Mouse (Mus musculus): ENCODE results near the gene Ggn. TPM values are rescaled to one million over a fixed set of nuclear protein-coding genes. Genes with fewer than 3 reads are reported as not detected.
"Not testable (repeated sequence)": the region's sequence is repeated elsewhere in the genome, so short reads cannot be mapped to it uniquely, and the experiment has no call there.

Ggn gene
- total RNA-seq, 2 experiments from 2014 or later, result 1.0 to 1.3 TPM

- intact Hi-C loops (cut with DNase I); DNase-seq: not testable (repeated sequence)
These were observed 24.2 kb downstream of the Ggn start for GRCm38 (mm10) chr7:29194230-29194629.

- DNase-seq, result no peak
- intact Hi-C loops (cut with DNase I), result no loop called here
These were observed 32.6 kb downstream of the Ggn start for GRCm38 (mm10) chr7:29202577-29202976.

DNA sequence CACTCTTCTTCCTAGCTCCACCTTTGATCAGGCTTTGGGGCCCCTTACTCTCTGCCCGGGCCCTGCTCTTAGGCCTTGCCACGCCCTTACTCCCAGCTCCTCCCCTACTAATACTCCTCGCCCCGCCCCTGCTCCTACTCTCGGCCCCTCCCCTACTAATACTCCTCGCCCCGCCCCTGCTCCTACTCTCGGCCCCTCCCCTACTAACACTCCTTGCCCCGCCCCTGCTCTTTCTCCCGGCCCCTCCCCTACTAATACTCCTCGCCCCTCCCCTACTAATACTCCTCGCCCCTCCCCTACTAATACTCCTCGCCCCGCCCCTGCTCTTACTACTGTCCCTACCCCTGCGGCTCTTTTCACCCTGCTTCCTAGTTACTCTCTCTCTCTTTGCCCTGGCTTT is 41.0 kb downstream of the Ggn start:
- intact Hi-C loops (cut with DNase I), result not testable (repeated sequence)
- peak; percentile 30 to 45 for DNase-seq

GRCm38 (mm10) chr7:29211415-29212198 is 41.6 kb downstream of the Ggn start:
- intact Hi-C loops (cut with DNase I), result no loop called here
- peak; percentile 80 to 84 for DNase-seq

GRCm38 (mm10) chr7:29212199-29212765 is 42.3 kb downstream of the Ggn start:
- no peak for DNase-seq
- intact Hi-C loops (cut with DNase I), result no loop called here

- intact Hi-C loops (cut with DNase I); DNase-seq: not testable (repeated sequence)
These were observed 43.0 kb downstream of the Ggn start for GRCm38 (mm10) chr7:29212775-29213560.

GRCm38 (mm10) chr7:29213675-29214082 is 43.7 kb downstream of the Ggn start, which contains the start of gene Catsperg1:
Gene Catsperg1, minus strand, starts transcription at chr7:29214035.
- intact Hi-C loops (cut with DNase I), result no loop called here
- no peak for DNase-seq

GRCm38 (mm10) chr7:29214236-29214635 is 44.2 kb downstream of the Ggn start:
- DNase-seq, result no peak
- intact Hi-C loops (cut with DNase I), result no loop called here

DNA sequence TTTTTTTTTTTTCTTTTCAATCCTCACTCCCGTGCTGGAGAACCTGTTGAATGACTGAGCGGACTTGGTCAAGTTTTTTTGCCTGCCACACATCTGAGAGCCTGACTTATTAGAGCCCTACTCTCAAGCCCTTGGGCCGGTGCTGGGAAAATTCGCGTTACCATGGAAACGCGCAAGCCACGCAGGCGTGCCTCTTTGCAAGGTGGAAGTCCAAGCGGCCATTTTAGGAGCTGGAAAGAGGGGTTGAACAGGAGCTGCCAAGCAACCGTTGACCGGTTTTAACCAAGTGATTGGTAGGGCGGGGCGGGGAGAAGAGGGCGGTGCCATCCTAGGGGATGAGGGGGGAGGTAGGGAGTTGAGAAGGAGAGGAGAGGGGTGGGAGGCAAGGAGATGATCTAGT is 44.8 kb downstream of the Ggn start:
- intact Hi-C loops (cut with DNase I), result no loop called here

More for the DNA sequence above, 44.8 kb downstream of the Ggn start:
- no peak for DNase-seq

Other genes with a start within 250 kb of the Ggn start
- 100 to 1,000 TPM; 110 to 127 TPM for gene Actn4, start 207.9 kb upstream of the Ggn start, total RNA-seq (2021)
- gene Eif3k, start 188.3 kb upstream of the Ggn start, total RNA-seq (2021), result 100 to 1,000 TPM; 157 to 159 TPM
- 1 to 10 TPM in 1 of 2 experiments, under 1 TPM in 1; 0.96 to 2.4 TPM for gene Map4k1, start 188.2 kb upstream of the Ggn start, total RNA-seq (2021)
- under 1 TPM; 0.05 TPM for gene Ryr1, start 45.0 kb upstream of the Ggn start, total RNA-seq (2021)
- 1 to 10 TPM; 1.0 to 2.0 TPM for gene Rasgrp4, start 35.4 kb upstream of the Ggn start, total RNA-seq (2021)
- 10 to 100 TPM; 11.9 to 13.7 TPM for gene Fam98c, start 14.0 kb upstream of the Ggn start, total RNA-seq (2021)
- gene Spred3, start 201 bp downstream of the Ggn start, total RNA-seq (2021), result 1 to 10 TPM in 1 of 2 experiments, under 1 TPM in 1; 0.95 to 1.5 TPM
- 100 to 1,000 TPM; 142 to 149 TPM for gene Psmd8, start 10.5 kb downstream of the Ggn start, total RNA-seq (2021)
- under 1 TPM; 0.32 to 0.60 TPM for gene Catsperg1, start 43.8 kb downstream of the Ggn start, total RNA-seq (2021)
- 1 to 10 TPM; 3.8 to 4.4 TPM for gene Kcnk6, start 62.3 kb downstream of the Ggn start, total RNA-seq (2021)
- gene Yif1b, start 68.1 kb downstream of the Ggn start, total RNA-seq (2021), result 10 to 100 TPM; 62.0 to 68.3 TPM
- 1 to 10 TPM; 2.0 to 2.2 TPM for gene 2200002D01Rik, start 78.3 kb downstream of the Ggn start, total RNA-seq (2021)
- gene Spint2, start 111.7 kb downstream of the Ggn start, total RNA-seq (2021), result 10 to 100 TPM; 39.2 to 42.9 TPM
- gene Ppp1r14a, start 119.1 kb downstream of the Ggn start, total RNA-seq (2021), result 10 to 100 TPM; 13.2 to 15.4 TPM
- 1 to 10 TPM in 1 of 2 experiments, under 1 TPM in 1; 0.19 to 1.2 TPM for gene Dpf1, start 133.7 kb downstream of the Ggn start, total RNA-seq (2021)